Mouse (Mus musculus): ENCODE data around the gene Mif.
"Not testable (repeated sequence)": the region's sequence is repeated elsewhere in the genome, so short reads cannot be mapped to it uniquely, and the experiment has no call there.

- TF ChIP-seq CTCF (IDR thresholded peaks at IDR 0.05); POLR2A (IDR thresholded peaks at IDR 0.05; ENCODE audit: insufficient read depth, low read depth, low read length): not testable (repeated sequence)
Observed at GRCm38 (mm10) chr10:75843898-75844297, 16.1 kb downstream of the Mif start.

Data from heart, adult 2 months (tissue).